Mouse (Mus musculus): ENCODE data around the gene Aox2. TPM values are rescaled to one million over a fixed set of nuclear protein-coding genes. Genes with fewer than 3 reads are reported as not detected.

Gene Aox2
- polyA plus RNA-seq, 1 experiment: not detected

DNA sequence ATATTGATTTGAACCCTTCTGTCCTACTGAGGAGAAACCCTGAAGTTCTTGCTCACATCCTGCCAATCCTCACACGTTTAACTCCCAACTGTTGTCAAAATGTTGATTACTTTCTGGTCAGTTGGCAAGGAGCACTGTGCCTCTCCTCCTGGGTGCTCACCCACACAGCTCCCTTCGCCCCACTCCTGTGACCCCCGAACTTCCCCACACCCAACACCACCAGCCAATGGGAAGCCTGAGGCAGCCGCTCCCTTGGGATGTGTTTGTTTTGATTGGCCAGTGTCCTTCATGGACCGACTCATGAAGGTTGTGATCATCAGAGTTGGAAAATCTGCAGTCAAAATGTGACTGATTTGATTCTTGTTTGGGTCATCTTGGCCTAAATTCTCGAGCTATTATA lies 20.2 kb downstream of the Aox2 start:
- no peaks in the 10 kb centered on the region for H3K4me1 ChIP-seq (ENCODE audit: control insufficient read depth, insufficient read depth, low read length)
- H3K27ac ChIP-seq (ENCODE audit: insufficient read depth, low read depth, low read length): no peak overlapping the region
- H3K4me3 ChIP-seq (ENCODE audit: insufficient read depth, low read length): no peak overlapping the region
- no peak for TF ChIP-seq CTCF (IDR thresholded peaks at IDR 0.05; ENCODE audit: low read depth, low read length)
- no peak for TF ChIP-seq POLR2A (IDR thresholded peaks at IDR 0.05; ENCODE audit: borderline replicate concordance, low read depth, low read length)

DNA sequence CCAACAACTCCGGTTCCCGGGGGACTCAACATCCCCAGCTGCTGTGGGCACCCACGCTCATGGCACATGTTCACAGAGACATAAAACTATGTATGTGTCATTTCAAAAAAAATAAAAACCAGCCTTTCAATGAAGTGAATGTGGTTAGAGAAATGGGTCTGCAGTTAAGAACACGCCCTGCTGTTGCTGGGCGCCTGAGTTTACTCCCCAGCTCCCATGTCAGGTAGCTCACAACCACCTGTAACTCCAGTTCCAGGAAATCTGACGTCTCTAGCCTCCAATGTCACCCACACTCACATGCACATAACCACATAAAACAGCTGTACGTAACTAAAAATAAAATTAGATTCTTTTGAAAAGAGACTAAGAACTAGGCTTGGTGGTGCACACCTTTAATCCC lies 22.9 kb downstream of the Aox2 start:
- Histone ChIP-seq H3K27ac (ENCODE audit: insufficient read depth, low read depth, low read length) (no peak overlapping the region), H3K4me3 (ENCODE audit: insufficient read depth, low read length) (no peak overlapping the region), H3K4me1 (ENCODE audit: control insufficient read depth, insufficient read depth, low read length) (0 out of 2 replicates have a peak, but pooled peaks cover 2% of the 10 kb centered on the region)
- TF ChIP-seq POLR2A (IDR thresholded peaks at IDR 0.05; ENCODE audit: borderline replicate concordance, low read depth, low read length) (no peak), CTCF (IDR thresholded peaks at IDR 0.05; ENCODE audit: low read depth, low read length) (no peak)

DNA sequence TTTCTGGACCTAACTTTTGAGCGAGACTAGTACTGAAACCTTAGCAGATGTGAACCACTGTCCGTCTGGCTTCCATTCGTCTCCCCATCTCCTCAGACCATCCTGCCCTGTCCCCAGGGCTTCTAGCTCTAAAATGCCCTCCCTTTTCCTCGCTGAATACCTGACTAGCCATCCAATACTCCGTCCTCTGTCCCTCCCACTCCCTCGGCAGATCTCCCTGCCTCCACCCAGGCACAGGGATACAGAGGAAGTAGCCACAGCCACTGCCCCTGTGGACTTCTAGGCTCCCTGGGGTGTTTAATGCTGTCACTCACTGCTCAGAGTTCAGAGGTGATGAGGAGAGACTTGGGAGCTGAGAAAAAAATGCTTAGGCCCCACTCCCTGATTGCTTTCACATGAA lies 23.9 kb downstream of the Aox2 start:
- Histone ChIP-seq H3K4me1 (ENCODE audit: control insufficient read depth, insufficient read depth, low read length) (0 out of 2 replicates have a peak, but pooled peaks cover 2% of the 10 kb centered on the region), H3K27ac (ENCODE audit: insufficient read depth, low read depth, low read length) (no peak overlapping the region), H3K4me3 (ENCODE audit: insufficient read depth, low read length) (no peak overlapping the region)
- TF ChIP-seq POLR2A (IDR thresholded peaks at IDR 0.05; ENCODE audit: borderline replicate concordance, low read depth, low read length) (no peak), CTCF (IDR thresholded peaks at IDR 0.05; ENCODE audit: low read depth, low read length) (no peak)

DNA sequence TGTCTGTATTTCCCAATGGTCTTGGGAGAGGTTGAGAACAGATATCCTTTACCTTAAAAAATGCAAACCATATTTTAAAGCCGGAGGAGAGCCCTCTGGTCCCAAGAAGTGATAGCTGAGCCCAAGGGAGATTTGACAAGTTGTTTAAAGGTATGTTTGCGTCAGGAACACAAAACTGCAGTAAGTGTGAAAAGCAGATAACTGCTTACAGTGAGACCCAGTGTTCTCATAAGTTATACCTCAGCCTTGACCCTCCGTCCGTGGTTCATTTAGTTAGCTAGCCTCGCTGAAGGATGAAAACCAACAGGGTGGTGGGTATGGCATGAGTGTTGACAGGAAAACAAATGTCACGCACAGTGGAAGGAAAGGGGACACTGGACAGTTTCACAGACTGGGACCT lies 24.9 kb downstream of the Aox2 start:
- no peak overlapping the region for H3K4me3 ChIP-seq (ENCODE audit: insufficient read depth, low read length)
- H3K4me1 ChIP-seq (ENCODE audit: control insufficient read depth, insufficient read depth, low read length): 0 out of 2 replicates have a peak, but pooled peaks cover 2% of the 10 kb centered on the region
- no peak overlapping the region for H3K27ac ChIP-seq (ENCODE audit: insufficient read depth, low read depth, low read length)
- TF ChIP-seq POLR2A (IDR thresholded peaks at IDR 0.05; ENCODE audit: borderline replicate concordance, low read depth, low read length) (no peak), CTCF (IDR thresholded peaks at IDR 0.05; ENCODE audit: low read depth, low read length) (no peak)

DNA sequence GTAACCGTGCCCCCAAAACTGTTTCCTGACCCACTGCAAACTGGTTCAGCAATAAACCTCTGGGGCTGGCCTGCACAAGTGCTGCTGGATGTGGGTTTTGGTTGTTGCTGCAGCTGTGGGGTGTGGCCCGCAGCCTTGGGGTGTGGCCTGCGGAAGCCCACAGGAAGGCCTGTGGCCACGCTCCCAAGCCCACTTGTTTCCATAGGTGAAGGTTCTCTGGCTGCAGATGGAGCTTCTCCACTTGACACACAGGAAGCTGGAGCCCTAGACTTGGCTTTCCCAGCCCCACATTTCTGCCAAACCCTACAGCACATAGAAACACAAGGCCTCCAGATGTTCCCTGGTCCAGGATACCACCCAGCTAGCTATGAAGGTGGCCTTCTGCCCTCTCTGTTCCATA lies 25.6 kb downstream of the Aox2 start:
- Histone ChIP-seq H3K4me1 (ENCODE audit: control insufficient read depth, insufficient read depth, low read length) (0 out of 2 replicates have a peak, but pooled peaks cover 2% of the 10 kb centered on the region), H3K27ac (ENCODE audit: insufficient read depth, low read depth, low read length) (no peak overlapping the region), H3K4me3 (ENCODE audit: insufficient read depth, low read length) (no peak overlapping the region)
- TF ChIP-seq POLR2A (IDR thresholded peaks at IDR 0.05; ENCODE audit: borderline replicate concordance, low read depth, low read length) (no peak), CTCF (IDR thresholded peaks at IDR 0.05; ENCODE audit: low read depth, low read length) (no peak)

DNA sequence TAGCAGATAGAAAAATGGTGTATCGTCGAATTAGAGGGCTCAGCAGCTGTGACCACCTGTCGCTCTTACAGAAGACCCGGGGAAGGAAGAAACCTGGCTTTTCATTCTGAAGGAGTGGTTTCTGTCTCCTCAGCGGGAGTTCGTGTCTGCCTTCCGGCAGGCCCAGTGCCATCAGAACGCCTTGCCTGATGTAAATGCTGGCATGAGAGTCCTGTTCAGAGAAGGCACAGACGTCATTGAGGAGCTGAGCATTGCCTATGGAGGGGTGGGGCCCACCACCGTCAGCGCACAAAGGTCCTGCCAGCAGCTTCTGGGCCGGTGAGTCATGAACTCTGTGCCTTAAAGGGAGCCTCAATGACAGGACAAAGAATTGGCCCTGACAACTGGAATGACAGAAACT lies 26.2 kb downstream of the Aox2 start:
- no peak overlapping the region for H3K4me3 ChIP-seq (ENCODE audit: insufficient read depth, low read length)
- 0 out of 2 replicates have a peak, but pooled peaks cover 2% of the 10 kb centered on the region for H3K4me1 ChIP-seq (ENCODE audit: control insufficient read depth, insufficient read depth, low read length)
- no peak for TF ChIP-seq POLR2A (IDR thresholded peaks at IDR 0.05; ENCODE audit: borderline replicate concordance, low read depth, low read length)
- TF ChIP-seq CTCF (IDR thresholded peaks at IDR 0.05; ENCODE audit: low read depth, low read length): no peak
- no peak overlapping the region for H3K27ac ChIP-seq (ENCODE audit: insufficient read depth, low read depth, low read length)

DNA sequence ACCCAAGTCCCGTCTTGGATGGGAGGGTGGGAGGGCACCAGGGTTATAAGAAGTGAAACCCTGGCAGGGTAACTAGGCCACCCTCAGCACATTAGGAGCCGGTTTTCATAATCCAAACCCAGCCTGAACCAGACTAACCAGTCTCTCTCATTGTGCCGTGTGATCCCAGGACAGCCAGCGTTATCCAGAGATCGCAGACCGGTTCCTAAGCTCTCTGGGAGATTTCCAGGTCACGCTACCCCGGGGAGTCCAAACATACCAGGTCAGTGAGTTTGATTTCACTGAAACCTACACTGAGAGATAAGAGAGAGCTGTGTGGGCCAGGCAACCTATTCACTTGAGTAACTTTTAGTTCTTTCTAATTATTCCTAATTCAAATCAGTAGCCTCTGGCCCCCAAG lies 29.1 kb downstream of the Aox2 start:
- Histone ChIP-seq H3K4me1 (ENCODE audit: control insufficient read depth, insufficient read depth, low read length) (0 out of 2 replicates have a peak, but pooled peaks cover 5% of the 10 kb centered on the region), H3K27ac (ENCODE audit: insufficient read depth, low read depth, low read length) (no peak overlapping the region), H3K4me3 (ENCODE audit: insufficient read depth, low read length) (no peak overlapping the region)
- TF ChIP-seq POLR2A (IDR thresholded peaks at IDR 0.05; ENCODE audit: borderline replicate concordance, low read depth, low read length) (no peak), CTCF (IDR thresholded peaks at IDR 0.05; ENCODE audit: low read depth, low read length) (no peak)

DNA sequence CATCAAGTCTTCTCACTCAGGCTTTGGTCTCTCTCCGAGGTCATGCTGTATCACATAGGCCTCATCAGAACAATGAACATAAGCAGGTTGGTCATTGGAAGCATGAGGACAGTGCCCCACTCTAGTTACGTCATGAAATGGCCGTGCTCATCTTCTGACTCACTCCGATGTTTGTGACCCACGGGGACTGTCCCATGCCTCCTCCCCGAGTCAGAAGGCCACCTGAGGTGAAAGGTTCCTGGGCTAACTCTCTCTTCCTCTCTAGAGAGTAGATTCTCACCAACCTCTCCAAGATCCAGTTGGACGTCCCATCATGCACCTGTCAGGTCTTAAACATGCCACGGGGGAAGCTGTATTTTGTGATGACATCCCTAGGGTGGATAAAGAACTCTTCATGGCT lies 30.5 kb downstream of the Aox2 start:
- TF ChIP-seq CTCF (IDR thresholded peaks at IDR 0.05; ENCODE audit: low read depth, low read length) (no peak), POLR2A (IDR thresholded peaks at IDR 0.05; ENCODE audit: borderline replicate concordance, low read depth, low read length) (no peak)
- H3K4me1 ChIP-seq (ENCODE audit: control insufficient read depth, insufficient read depth, low read length): 0 out of 2 replicates have a peak, but pooled peaks cover 5% of the 10 kb centered on the region

DNA sequence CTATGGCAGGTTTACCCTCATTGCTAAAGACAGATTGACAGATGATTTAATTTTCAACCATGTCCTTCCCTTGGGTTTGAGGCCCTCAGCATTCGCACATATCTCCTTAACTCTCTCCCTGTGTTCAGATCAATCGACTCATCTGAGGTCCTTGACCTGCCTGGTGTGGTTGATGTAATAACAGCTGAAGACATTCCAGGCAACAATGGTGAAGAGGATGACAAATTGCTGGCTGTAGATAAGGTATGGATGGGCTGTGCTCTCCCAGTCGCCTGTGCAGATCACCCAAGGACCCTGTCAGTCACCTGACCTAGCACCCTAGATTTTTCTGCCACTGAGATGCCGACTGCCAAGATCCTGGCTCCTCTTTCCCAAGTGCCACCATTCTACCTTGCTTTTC lies 31.7 kb downstream of the Aox2 start:
- Histone ChIP-seq H3K27ac (ENCODE audit: insufficient read depth, low read depth, low read length) (no peak overlapping the region), H3K4me1 (ENCODE audit: control insufficient read depth, insufficient read depth, low read length) (0 out of 2 replicates have a peak, but pooled peaks cover 3% of the 10 kb centered on the region), H3K4me3 (ENCODE audit: insufficient read depth, low read length) (no peak overlapping the region)
- TF ChIP-seq CTCF (IDR thresholded peaks at IDR 0.05; ENCODE audit: low read depth, low read length): no peak

More for the DNA sequence above, 30.5 kb downstream of the Aox2 start:
- H3K4me3 ChIP-seq (ENCODE audit: insufficient read depth, low read length): no peak overlapping the region
- no peak overlapping the region for H3K27ac ChIP-seq (ENCODE audit: insufficient read depth, low read depth, low read length)

DNA sequence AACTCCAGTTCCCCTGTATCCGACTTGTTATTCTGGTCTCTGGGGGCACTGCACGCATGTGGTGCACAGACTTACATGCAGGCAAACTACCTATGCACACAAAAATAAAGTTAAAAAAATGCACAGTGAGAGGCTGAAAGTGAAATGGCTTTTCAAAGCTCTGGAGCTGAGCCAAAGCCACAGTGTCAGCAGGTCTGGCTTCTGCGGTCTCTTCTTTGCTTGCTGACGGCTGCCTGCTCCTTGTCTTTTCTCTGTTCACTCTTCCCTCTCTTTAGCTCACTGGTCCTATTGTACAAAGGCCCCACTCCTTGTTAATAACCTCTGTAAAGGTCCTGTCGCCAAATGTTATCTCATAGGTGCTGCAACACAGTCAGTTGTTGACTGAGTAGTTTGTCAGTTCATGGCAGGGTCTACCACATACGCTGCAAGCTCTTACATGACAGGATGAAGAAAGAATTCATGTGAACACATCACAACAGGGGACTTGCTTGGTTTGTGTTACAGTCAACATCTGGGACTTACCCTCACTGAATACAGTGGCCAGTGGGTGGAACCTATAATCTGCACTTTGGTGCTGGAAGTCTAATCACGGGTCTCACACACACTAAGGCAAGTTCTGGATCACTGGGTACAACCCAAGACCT lies 33.2 kb downstream of the Aox2 start:
- Histone ChIP-seq H3K4me3 (ENCODE audit: insufficient read depth, low read length) (no peak overlapping the region), H3K27ac (ENCODE audit: insufficient read depth, low read depth, low read length) (no peak overlapping the region)
- TF ChIP-seq POLR2A (IDR thresholded peaks at IDR 0.05; ENCODE audit: borderline replicate concordance, low read depth, low read length) (no peak), CTCF (IDR thresholded peaks at IDR 0.05; ENCODE audit: low read depth, low read length) (no peak)

More for the DNA sequence above, 33.2 kb downstream of the Aox2 start:
- peaks cover 14% of the 10 kb centered on the region for H3K4me1 ChIP-seq (ENCODE audit: control insufficient read depth, insufficient read depth, low read length)

Measured in bone marrow macrophage, adult 2 months (primary cell).